9 mouse cellular contexts compared by ENCODE assay signal in the genomic region with DNA sequence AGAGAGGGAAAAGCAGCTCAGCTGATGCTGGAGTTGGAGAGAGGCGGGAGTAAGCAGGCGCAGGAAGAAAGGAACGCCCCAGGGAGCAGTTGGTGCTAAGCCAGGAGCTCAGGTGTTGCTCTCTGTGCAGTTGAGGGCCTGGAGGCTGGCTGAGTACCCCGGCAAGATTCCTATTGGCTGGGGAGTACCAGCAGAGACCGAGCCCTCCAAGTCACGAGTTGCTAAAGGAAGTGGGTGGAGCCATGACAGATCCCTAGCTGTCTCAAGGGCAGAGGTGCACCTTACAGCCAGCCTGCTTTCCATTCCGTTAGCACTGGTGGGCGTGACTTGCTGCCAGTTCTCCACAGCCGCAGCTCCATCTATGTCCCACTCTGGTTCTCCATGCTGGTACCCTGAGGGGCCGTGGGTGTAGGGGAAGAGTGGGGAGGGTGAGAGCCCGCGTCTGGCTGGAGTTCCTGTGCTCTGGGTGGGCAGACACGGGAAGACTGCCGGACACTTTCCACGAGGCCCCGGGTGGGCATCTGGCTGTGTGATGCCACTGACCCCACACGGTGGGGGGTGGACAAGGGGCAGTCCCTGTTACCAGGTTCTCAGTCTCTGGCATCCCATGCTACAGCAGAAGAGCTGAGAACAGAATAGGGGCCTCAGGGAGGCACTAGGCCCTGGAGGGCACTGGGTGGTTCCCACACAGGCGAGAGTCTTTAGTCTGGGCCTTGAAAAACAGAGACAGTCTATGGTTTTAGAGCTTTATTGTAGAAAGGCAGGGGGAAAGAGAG. TPM values are rescaled to one million over a fixed set of nuclear protein-coding genes. Genes with fewer than 3 reads are reported as not detected.
A peak's percentile ranks its signal among the peaks of the same experiment; 100 is the strongest.
DNase-seq lines count a peak whose midpoint lies in the region; ATAC-seq and TF ChIP-seq lines count a peak whose summit lies in the region.
"Had no signal": no experiment of that assay in that cellular context is flagged by ENCODE, and none has a peak within 500 bp of the region (broad histone marks: within the 10 kb centered on the region; RNA-seq: fewer than 3 reads in every experiment).

No protein-coding gene starts in this region.

- no peaks in the 10 kb centered on the region for H3K9me3 ChIP-seq in limb, embryonic 11.5 days (ENCODE audit: control insufficient read depth, low read length)
- H3K9me3 ChIP-seq in midbrain, embryonic 11.5 days (ENCODE audit: control insufficient read depth, low read length): no peaks in the 10 kb centered on the region

- H3K27ac ChIP-seq in cortical plate, adult 2 months (ENCODE audit: insufficient read depth, low read length): no peak overlapping the region
- peak overlapping the region; percentile 65 for H3K27ac ChIP-seq in limb, embryonic 11.5 days (replicated peaks; ENCODE audit: low read depth, low read length)
- peak overlapping the region; percentile 59 for H3K27ac ChIP-seq in midbrain, embryonic 11.5 days (ENCODE audit: low read depth, low read length)

- peak; percentile 44; the same call in 1 of the 2 replicates for TF ChIP-seq POLR2A in cortical plate, adult 2 months (IDR thresholded peaks at IDR 0.05; ENCODE audit: extremely low read depth, insufficient read depth, low read length)

- 8% methylated on average over 18 of the region's 18 CpGs for WGBS in limb, embryonic 11.5 days
- WGBS in midbrain, embryonic 11.5 days: 3% methylated on average over 18 of the region's 18 CpGs

- peak; percentile 64 for ATAC-seq in frontal cortex, adult (ENCODE audit: low TSS enrichment)
- peak; percentile 93 for ATAC-seq in limb, embryonic 11.5 days (ENCODE audit: insufficient number of reproducible peaks, low FRiP score, low TSS enrichment, low read depth)
- ATAC-seq in midbrain, embryonic 11.5 days (ENCODE audit: low FRiP score): peak; percentile 64
- ATAC-seq: Patski had no signal

- H3K4me2 ChIP-seq in limb, embryonic 11.5 days (ENCODE audit: low read depth, severe bottlenecking): peak overlapping the region; percentile 39
- peak overlapping the region; percentile 39 for H3K4me2 ChIP-seq in midbrain, embryonic 11.5 days

- DNase-seq in frontal cortex, postnatal 14 days (ENCODE audit: low spot score in 2 of 2): no peak
- DNase-seq in heart, postnatal 4 days: peak; percentile 25
- DNase-seq in limb, embryonic 11.5 days (ENCODE audit: low spot score): peak; percentile 80
- DNase-seq in midbrain, embryonic 11.5 days (ENCODE audit: low spot score, missing footprints): peak; percentile 88
- DNase-seq in testis, postnatal 14 days (ENCODE audit: low spot score): peak; percentile 50
- no peak for DNase-seq in right cerebral cortex, postnatal 4 days

- H3K36me3 ChIP-seq in limb, embryonic 11.5 days (ENCODE audit: control insufficient read depth, insufficient read depth, low read length): no peaks in the 10 kb centered on the region
- H3K36me3 ChIP-seq in midbrain, embryonic 11.5 days (ENCODE audit: control insufficient read depth, insufficient read depth, low read length): no peaks in the 10 kb centered on the region

- H3K4me3 ChIP-seq in cortical plate, adult 2 months (ENCODE audit: insufficient read depth, low read length): no peak overlapping the region
- H3K4me3 ChIP-seq in limb, embryonic 11.5 days (ENCODE audit: low read depth, low read length): 0 out of 2 replicates have a peak overlapping the region, but pooled peaks have one; percentile 12
- peak overlapping the region; percentile 16; the same call in 1 of the 2 replicates for H3K4me3 ChIP-seq in midbrain, embryonic 11.5 days (ENCODE audit: low read depth, low read length)

- no peaks in the 10 kb centered on the region for H3K27me3 ChIP-seq in limb, embryonic 11.5 days (ENCODE audit: control insufficient read depth, insufficient read depth, low read length)
- no peaks in the 10 kb centered on the region for H3K27me3 ChIP-seq in midbrain, embryonic 11.5 days (ENCODE audit: control insufficient read depth, insufficient read depth, low read length)
- H3K27me3 ChIP-seq: Patski had no signal

- H3K9ac ChIP-seq in limb, embryonic 11.5 days (ENCODE audit: low read length): peak overlapping the region; percentile 2; the same call in 1 of the 2 replicates
- H3K9ac ChIP-seq in midbrain, embryonic 11.5 days (ENCODE audit: low read length): peak overlapping the region; percentile 47

- peaks cover 5% of the 10 kb centered on the region; the same call in 1 of the 2 replicates for H3K4me1 ChIP-seq in cortical plate, adult 2 months (ENCODE audit: control insufficient read depth, insufficient read depth, low read length)
- H3K4me1 ChIP-seq in limb, embryonic 11.5 days (ENCODE audit: control insufficient read depth, insufficient read depth, low read length): peaks cover 14% of the 10 kb centered on the region
- H3K4me1 ChIP-seq in midbrain, embryonic 11.5 days (ENCODE audit: control insufficient read depth, insufficient read depth, low read length): peaks cover 25% of the 10 kb centered on the region

- no peak for TF ChIP-seq CTCF in cortical plate, adult 2 months (IDR thresholded peaks at IDR 0.05; ENCODE audit: extremely low read depth, insufficient read depth, low read length)

RNA-seq across cellular contexts. Expression of gene Lrrc74b, which starts 6.9 kb away (rescaled TPM):
- polyA plus RNA-seq in cortical plate, adult 2 months (2012; rRNA removed): 1.4 and 1.5 TPM in 2 replicates
- not detected for total RNA-seq in heart, postnatal 4 days (2021)
- polyA plus RNA-seq in limb, embryonic 11.5 days (2014; fragmentation: Nextera tagmentation; extraction: Ambion mirVana): 0.20 TPM in 1 of 2 replicates, not detected in the other
- polyA plus RNA-seq in midbrain, embryonic 11.5 days (2014; fragmentation: Nextera tagmentation; extraction: Ambion mirVana): 0.14 and 0.23 TPM in 2 replicates

RNA-seq across cellular contexts. Expression of gene P2rx6, which starts 7.6 kb away (rescaled TPM):
- 2.9 and 3.2 TPM in 2 replicates for polyA plus RNA-seq in cortical plate, adult 2 months (2012; rRNA removed)
- total RNA-seq in heart, postnatal 4 days (2021): under 1 TPM; 0.27 to 0.36 TPM
- 0.27 and 0.47 TPM in 2 replicates for polyA plus RNA-seq in limb, embryonic 11.5 days (2014; fragmentation: Nextera tagmentation; extraction: Ambion mirVana)
- polyA plus RNA-seq in midbrain, embryonic 11.5 days (2014; fragmentation: Nextera tagmentation; extraction: Ambion mirVana): 0.41 and 0.86 TPM in 2 replicates

RNA-seq across cellular contexts. Expression of gene Thap7, which starts 23.2 kb away (rescaled TPM):
- polyA plus RNA-seq in cortical plate, adult 2 months (2012; rRNA removed): 64.9 and 82.8 TPM in 2 replicates
- total RNA-seq in heart, postnatal 4 days (2021): 10 to 100 TPM; 17.5 to 20.9 TPM
- polyA plus RNA-seq in limb, embryonic 11.5 days (2014; fragmentation: Nextera tagmentation; extraction: Ambion mirVana): 49.1 and 58.7 TPM in 2 replicates
- polyA plus RNA-seq in midbrain, embryonic 11.5 days (2014; fragmentation: Nextera tagmentation; extraction: Ambion mirVana): 46.7 and 47.1 TPM in 2 replicates

RNA-seq across cellular contexts. Expression of gene Slc7a4, which starts 28.9 kb away (rescaled TPM):
- polyA plus RNA-seq in cortical plate, adult 2 months (2012; rRNA removed): 82.5 and 104 TPM in 2 replicates
- total RNA-seq in heart, postnatal 4 days (2021): 1 to 10 TPM; 3.8 to 4.1 TPM
- 1.1 and 1.8 TPM in 2 replicates for polyA plus RNA-seq in limb, embryonic 11.5 days (2014; fragmentation: Nextera tagmentation; extraction: Ambion mirVana)
- polyA plus RNA-seq in midbrain, embryonic 11.5 days (2014; fragmentation: Nextera tagmentation; extraction: Ambion mirVana): 1.5 and 2.0 TPM in 2 replicates

RNA-seq across cellular contexts. Expression of gene Lztr1, which starts 45.6 kb away (rescaled TPM):
- polyA plus RNA-seq in cortical plate, adult 2 months (2012; rRNA removed): 330 and 345 TPM in 2 replicates
- total RNA-seq in heart, postnatal 4 days (2021): 10 to 100 TPM; 35.6 to 47.5 TPM
- 76.1 and 92.9 TPM in 2 replicates for polyA plus RNA-seq in limb, embryonic 11.5 days (2014; fragmentation: Nextera tagmentation; extraction: Ambion mirVana)
- polyA plus RNA-seq in midbrain, embryonic 11.5 days (2014; fragmentation: Nextera tagmentation; extraction: Ambion mirVana): 70.5 and 77.2 TPM in 2 replicates

Comparison
In these comparisons a context has a peak if more than half of its experiments do, and no peak if none do; other contexts are left out.
1. DNase-seq: peak in heart, postnatal 4 days (single experiment), limb, embryonic 11.5 days (single experiment), midbrain, embryonic 11.5 days (single experiment) and testis, postnatal 14 days (single experiment); none in frontal cortex, postnatal 14 days (0 of 2) and right cerebral cortex, postnatal 4 days (single experiment).
2. Peak in every context shown above with its lines, with median percentiles within 50 percentile points of each other: ATAC-seq.